Mouse (Mus musculus) spleen, postnatal 36 days (tissue): ENCODE results near the gene Prss23.
A peak's percentile ranks its signal among the peaks of the same experiment; 100 is the strongest.

Experiments used
- DNase-seq, 2 experiments: peaks; one replicate each; pipeline ENCODE4 v3.0.0; 2022; ENCODE audit warnings: low spot score in 2 of 2, mixed read lengths in 1 of 2

The Prss23 gene

GRCm38 (mm10) chr7:89508672-89509071 lies 18.3 kb downstream of the Prss23 start:
- no peak for DNase-seq

DNA sequence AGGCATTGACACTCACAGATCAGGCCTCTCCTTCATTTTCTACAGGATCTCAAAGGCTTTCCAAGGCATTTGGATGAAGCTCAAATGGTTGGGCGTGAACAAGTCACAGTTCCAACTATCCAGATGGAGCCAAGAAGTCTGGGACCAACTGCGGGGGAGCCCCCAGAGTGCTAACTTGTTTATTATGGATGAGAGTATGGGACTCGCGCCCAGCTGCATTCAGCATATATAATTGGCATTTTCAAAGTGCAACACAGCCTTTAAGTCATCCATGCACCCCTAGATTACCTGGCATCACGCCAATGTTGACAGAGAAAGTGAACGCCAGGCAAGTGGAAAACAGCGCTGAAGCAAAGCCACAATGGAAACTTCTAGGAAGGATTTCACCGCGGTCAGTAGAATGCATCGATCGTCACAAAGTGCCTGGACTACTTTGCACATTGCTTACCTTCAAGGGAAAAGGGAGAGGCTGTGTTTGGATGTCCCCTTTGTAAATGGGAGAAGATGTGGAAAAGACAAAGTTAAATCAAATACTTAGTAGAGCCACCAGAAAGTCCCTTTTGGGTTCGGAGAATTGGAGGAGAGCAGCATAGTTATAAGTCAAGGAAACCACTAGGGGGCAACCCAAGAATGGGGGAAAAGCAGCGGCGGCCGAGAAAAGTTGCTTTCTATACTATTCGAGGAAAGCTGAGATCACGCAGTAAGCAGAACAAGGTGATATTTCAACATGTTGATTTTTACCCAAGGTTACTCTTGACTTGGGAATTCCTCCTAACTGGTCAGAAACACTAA lies 27.3 kb downstream of the Prss23 start:
- DNase-seq: peak; percentile 7 to 27

DNA sequence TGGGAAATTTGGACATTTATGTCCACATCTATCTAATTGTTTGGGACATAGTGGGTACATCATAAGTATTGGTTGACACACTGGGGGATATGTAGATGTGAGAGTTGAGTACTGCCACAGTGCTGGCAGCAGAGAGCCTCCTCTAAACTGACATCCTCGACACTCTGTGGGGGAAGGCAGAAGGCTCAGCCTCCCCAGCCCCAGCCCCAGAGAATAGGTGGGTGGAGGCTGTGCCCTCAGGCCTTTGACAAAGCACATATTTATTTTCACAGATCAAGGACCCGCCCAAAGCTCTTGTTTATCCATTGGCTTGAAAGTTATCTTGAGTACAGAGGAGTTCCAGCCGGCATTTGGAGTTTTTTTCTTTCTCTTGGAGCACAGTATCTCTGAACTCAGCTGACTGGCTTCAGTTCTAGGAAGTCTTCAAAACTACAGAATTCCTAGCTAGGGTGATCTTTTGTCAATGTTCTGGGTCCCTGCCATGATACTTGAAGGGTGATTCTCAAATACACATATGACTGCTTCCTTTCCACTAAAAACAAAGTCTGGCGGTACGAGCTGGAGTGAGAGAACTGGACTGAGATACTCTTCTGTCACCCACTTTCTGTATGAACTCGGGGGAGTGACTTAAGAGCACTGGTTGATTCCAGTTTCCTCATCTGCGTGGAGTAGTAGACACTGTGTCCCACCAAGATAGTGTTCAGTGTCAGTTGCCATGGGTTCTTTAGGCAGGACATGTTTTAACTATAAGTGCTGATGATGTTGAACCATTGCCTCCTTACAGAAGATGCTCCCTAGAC lies 43.0 kb downstream of the Prss23 start:
- no peak for DNase-seq

GRCm38 (mm10) chr7:89481723-89482122 lies 45.3 kb downstream of the Prss23 start:
- peak; percentile 13 to 18 for DNase-seq

DNA sequence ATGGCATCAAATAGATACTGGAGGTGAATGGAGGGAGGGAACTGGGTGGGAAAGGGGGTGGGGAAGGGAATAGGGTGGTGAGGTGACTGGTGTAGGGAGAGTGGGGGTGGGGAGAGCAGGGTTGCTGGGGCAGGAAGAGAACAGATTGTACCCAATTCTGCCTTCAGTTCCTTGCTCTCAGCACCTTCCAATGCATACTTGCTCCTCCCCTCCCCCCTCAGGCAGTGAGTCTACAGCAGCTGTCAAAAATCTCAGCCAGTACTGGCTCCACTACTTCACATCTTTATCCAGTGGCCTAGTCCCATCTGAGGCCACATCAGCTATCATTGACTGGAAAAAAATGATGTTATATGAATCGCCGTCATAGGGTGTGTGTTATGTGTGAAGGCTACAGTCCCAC lies 48.5 kb downstream of the Prss23 start:
- DNase-seq: no peak

DNA sequence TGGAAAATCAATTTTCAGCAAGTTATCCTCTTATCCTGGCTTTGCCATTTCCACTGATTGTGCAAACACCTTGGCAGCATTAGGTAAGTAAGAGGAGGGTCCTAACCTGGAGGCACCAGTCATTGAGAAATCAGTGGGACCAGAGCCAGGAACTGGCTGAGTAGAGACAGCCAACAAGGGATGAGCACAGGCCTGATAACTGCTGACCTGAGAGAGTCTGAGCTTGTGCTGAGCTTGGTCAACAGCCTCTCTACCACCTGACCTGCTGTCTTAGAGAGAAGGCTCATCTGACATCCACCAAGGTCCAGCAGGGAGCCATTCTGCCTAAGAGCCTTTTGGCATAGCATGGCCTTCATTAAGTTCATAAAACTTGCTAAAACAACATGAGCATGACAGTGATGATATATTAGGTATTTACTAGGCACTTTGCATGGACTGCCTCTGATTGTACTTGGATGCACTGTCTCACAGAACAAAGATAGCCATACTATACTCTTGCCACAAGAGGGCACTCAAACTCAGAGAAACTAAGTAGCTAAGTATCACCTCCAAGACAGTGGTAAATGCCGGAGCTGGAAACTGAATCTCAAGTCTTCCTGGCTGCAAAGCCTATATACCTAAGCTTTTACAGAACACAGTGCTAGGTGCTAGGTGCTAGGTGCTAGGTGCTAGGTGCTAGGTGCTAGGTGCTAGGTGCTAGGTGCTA lies 49.5 kb downstream of the Prss23 start:
- DNase-seq: peak in 1 of 2 experiments; percentile 20

GRCm38 (mm10) chr7:89473442-89473841 lies 53.5 kb downstream of the Prss23 start:
- no peak for DNase-seq

GRCm38 (mm10) chr7:89463775-89464592 lies 63.0 kb downstream of the Prss23 start:
- DNase-seq: no peak

GRCm38 (mm10) chr7:89463246-89463645 lies 63.7 kb downstream of the Prss23 start:
- no peak for DNase-seq

DNA sequence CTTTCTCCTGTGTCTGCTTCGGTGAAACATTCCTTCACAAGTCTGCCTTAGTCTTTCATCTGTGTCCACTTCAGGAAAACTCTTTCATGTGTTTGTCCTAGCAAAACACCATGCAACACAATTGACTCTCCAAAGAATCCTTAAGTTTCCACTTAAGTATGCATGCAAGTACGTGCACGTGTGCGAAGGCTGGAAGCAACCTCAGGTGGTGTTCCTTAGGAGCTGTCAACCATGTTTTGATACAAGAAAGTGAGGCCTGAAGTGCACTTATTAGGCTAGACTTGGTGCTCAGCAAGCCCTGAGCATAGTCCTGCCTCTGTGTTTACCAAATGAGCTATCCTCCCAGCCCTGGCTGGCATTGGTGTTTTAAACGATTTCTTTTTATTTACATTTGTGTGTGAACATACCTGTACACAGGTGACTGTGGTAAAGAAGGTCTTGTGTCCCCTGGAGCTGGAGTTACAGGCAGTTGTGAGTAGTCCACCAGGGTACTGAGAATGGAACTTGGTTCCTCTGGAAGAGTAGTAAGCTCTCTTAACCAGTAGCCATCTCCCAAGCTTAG lies 64.3 kb downstream of the Prss23 start:
- no peak for DNase-seq

DNA sequence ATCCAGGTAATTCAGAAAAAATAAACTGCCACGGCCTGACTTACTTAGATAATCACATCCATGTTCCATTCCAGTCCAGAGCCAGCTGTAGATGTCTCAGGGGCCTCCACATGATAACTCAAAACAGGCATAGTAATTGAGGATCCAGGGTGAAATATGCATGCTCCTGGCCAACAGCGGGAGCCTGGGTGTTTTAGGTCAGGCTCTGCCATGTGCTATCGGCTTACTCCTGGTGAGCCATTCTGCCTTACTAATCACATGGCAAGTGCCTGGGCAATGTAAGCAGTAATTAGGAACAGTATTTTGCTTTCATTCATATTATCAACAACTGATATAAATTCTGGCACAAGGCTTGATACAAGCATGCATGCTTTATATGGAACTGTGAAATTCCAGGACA lies 65.6 kb downstream of the Prss23 start:
- DNase-seq: no peak

GRCm38 (mm10) chr7:89460911-89461310 lies 66.1 kb downstream of the Prss23 start:
- no peak for DNase-seq

DNA sequence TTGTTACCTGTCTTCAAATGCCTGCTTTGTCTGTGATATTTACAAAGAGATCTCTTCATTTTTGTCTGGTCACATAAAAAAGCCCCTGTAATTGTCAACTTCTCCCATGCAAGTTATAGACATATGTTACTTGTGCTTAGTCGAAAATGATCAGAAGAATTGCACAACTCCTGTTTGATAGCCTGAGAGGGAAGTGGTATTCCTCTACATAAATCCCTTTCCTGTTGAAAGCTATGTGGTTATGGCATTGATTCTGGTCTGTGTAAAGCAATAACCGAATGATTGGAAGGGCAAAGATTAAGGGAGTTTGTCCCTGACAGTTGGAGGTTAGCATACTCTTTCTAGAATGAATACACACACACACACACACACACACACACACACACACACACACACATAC lies 67.3 kb downstream of the Prss23 start:
- no peak for DNase-seq
